Mouse (Mus musculus): Measurements from ENCODE around the gene Nfatc3. TPM values are rescaled to one million over a fixed set of nuclear protein-coding genes. Genes with fewer than 3 reads are reported as not detected.

Nfatc3 gene
- polyA plus RNA-seq, 1 experiment = 11.8 TPM

GRCm38 (mm10) chr8:106112041-106112440 lies 53.4 kb downstream of the Nfatc3 start:
- no peak overlapping the region for H3K4me2 ChIP-seq (ENCODE audit: low read depth)
- TF ChIP-seq USF1 (IDR thresholded peaks at IDR 0.05; ENCODE audit: low read depth) (no peak), CEBPB (IDR thresholded peaks at IDR 0.05; ENCODE audit: insufficient read depth, poor library complexity, severe bottlenecking) (no peak), POLR2AphosphoS2 (IDR thresholded peaks at IDR 0.05; ENCODE audit: insufficient read length, low read depth) (no peak), TCF3 (IDR thresholded peaks at IDR 0.05; ENCODE audit: insufficient read length, low read depth) (no peak), REST (IDR thresholded peaks at IDR 0.05; ENCODE audit: insufficient read depth, insufficient read length) (no peak), E2F4 (IDR thresholded peaks at IDR 0.05; ENCODE audit: insufficient read depth) (no peak), MYOD1 (IDR thresholded peaks at IDR 0.05; ENCODE audit: control insufficient read depth in 1 of 3, insufficient read length in 2 of 3, low read depth in 2 of 3) (no peak), MAX (IDR thresholded peaks at IDR 0.05; ENCODE audit: low read depth) (no peak)
- H3K79me2 ChIP-seq (ENCODE audit: control insufficient read depth, insufficient read depth) = peaks cover 1% of the 10 kb centered on the region
- no peak overlapping the region for H3ac ChIP-seq (ENCODE audit: control insufficient read depth, insufficient read length)
- no peaks in the 10 kb centered on the region for H3K27me3 ChIP-seq (ENCODE audit: control insufficient read depth, insufficient read depth, insufficient read length)
- no peak overlapping the region for H3K4me3 ChIP-seq
- H3K36me3 ChIP-seq (ENCODE audit: control insufficient read depth, insufficient read depth) = peaks cover 36% of the 10 kb centered on the region

GRCm38 (mm10) chr8:106112514-106112913 lies 53.9 kb downstream of the Nfatc3 start:
- peaks cover 35% of the 10 kb centered on the region for H3K36me3 ChIP-seq (ENCODE audit: control insufficient read depth, insufficient read depth)

GRCm38 (mm10) chr8:106115897-106116296 lies 57.3 kb downstream of the Nfatc3 start:
- no peaks in the 10 kb centered on the region for H3K79me2 ChIP-seq (ENCODE audit: control insufficient read depth, insufficient read depth)
- no peak overlapping the region for H3K4me2 ChIP-seq (ENCODE audit: low read depth)
- no peaks in the 10 kb centered on the region for H3K27me3 ChIP-seq (ENCODE audit: control insufficient read depth, insufficient read depth, insufficient read length)
- H3ac ChIP-seq (ENCODE audit: control insufficient read depth, insufficient read length) = no peak overlapping the region
- H3K4me3 ChIP-seq = no peak overlapping the region
- H3K36me3 ChIP-seq (ENCODE audit: control insufficient read depth, insufficient read depth) = peaks cover 22% of the 10 kb centered on the region
- TF ChIP-seq REST (IDR thresholded peaks at IDR 0.05; ENCODE audit: insufficient read depth, insufficient read length) (no peak), MYOD1 (IDR thresholded peaks at IDR 0.05; ENCODE audit: control insufficient read depth in 1 of 3, insufficient read length in 2 of 3, low read depth in 2 of 3) (no peak), SRF (IDR thresholded peaks at IDR 0.05; ENCODE audit: control insufficient read depth, insufficient read length, low read depth) (no peak), MAX (IDR thresholded peaks at IDR 0.05; ENCODE audit: low read depth) (no peak), CEBPB (IDR thresholded peaks at IDR 0.05; ENCODE audit: insufficient read depth, poor library complexity, severe bottlenecking) (no peak), MYOG (IDR thresholded peaks at IDR 0.05; ENCODE audit: control insufficient read depth in 1 of 3, insufficient read depth in 1 of 3, insufficient read length in 2 of 3, low read depth in 2 of 3) (no peak)

More at GRCm38 (mm10) chr8:106112514-106112913, 53.9 kb downstream of the Nfatc3 start:
- H3K4me3 ChIP-seq = no peak overlapping the region
- H3K79me2 ChIP-seq (ENCODE audit: control insufficient read depth, insufficient read depth) = no peaks in the 10 kb centered on the region
- H3K27me3 ChIP-seq (ENCODE audit: control insufficient read depth, insufficient read depth, insufficient read length) = no peaks in the 10 kb centered on the region
- TF ChIP-seq REST (IDR thresholded peaks at IDR 0.05; ENCODE audit: insufficient read depth, insufficient read length) (no peak), MYOD1 (IDR thresholded peaks at IDR 0.05; ENCODE audit: control insufficient read depth in 1 of 3, insufficient read length in 2 of 3, low read depth in 2 of 3) (peak in 2 of 3 experiments; percentile 80 to 81), MYOG (IDR thresholded peaks at IDR 0.05; ENCODE audit: control insufficient read depth in 1 of 3, insufficient read depth in 1 of 3, insufficient read length in 2 of 3, low read depth in 2 of 3) (peak; percentile 50 to 79 (median 61)), TCF3 (IDR thresholded peaks at IDR 0.05; ENCODE audit: insufficient read length, low read depth) (peak; percentile 66), POLR2AphosphoS2 (IDR thresholded peaks at IDR 0.05; ENCODE audit: insufficient read length, low read depth) (no peak), TCF12 (IDR thresholded peaks at IDR 0.05; ENCODE audit: insufficient read depth, poor library complexity, severe bottlenecking) (peak; percentile 31)
- H3K4me2 ChIP-seq (ENCODE audit: low read depth) = no peak overlapping the region
- H3ac ChIP-seq (ENCODE audit: control insufficient read depth, insufficient read length) = no peak overlapping the region

GRCm38 (mm10) chr8:106123443-106123842 lies 64.8 kb downstream of the Nfatc3 start:
- TF ChIP-seq MYOD1 (IDR thresholded peaks at IDR 0.05; ENCODE audit: control insufficient read depth in 1 of 3, insufficient read length in 2 of 3, low read depth in 2 of 3) (no peak), REST (IDR thresholded peaks at IDR 0.05; ENCODE audit: insufficient read depth, insufficient read length) (no peak), MYOG (IDR thresholded peaks at IDR 0.05; ENCODE audit: control insufficient read depth in 1 of 3, insufficient read depth in 1 of 3, insufficient read length in 2 of 3, low read depth in 2 of 3) (no peak), TCF3 (IDR thresholded peaks at IDR 0.05; ENCODE audit: insufficient read length, low read depth) (no peak), E2F4 (IDR thresholded peaks at IDR 0.05; ENCODE audit: insufficient read depth) (no peak), CEBPB (IDR thresholded peaks at IDR 0.05; ENCODE audit: insufficient read depth, poor library complexity, severe bottlenecking) (no peak)
- H3K4me2 ChIP-seq (ENCODE audit: low read depth) = no peak overlapping the region
- no peaks in the 10 kb centered on the region for H3K79me2 ChIP-seq (ENCODE audit: control insufficient read depth, insufficient read depth)
- no peaks in the 10 kb centered on the region for H3K27me3 ChIP-seq (ENCODE audit: control insufficient read depth, insufficient read depth, insufficient read length)
- H3K36me3 ChIP-seq (ENCODE audit: control insufficient read depth, insufficient read depth) = peaks cover 30% of the 10 kb centered on the region
- H3ac ChIP-seq (ENCODE audit: control insufficient read depth, insufficient read length) = no peak overlapping the region
- H3K4me3 ChIP-seq = no peak overlapping the region

- Histone ChIP-seq H3ac (ENCODE audit: control insufficient read depth, insufficient read length) (no peak overlapping the region), H3K4me3 (no peak overlapping the region), H3K27me3 (ENCODE audit: control insufficient read depth, insufficient read depth, insufficient read length) (no peaks in the 10 kb centered on the region), H3K79me2 (ENCODE audit: control insufficient read depth, insufficient read depth) (no peaks in the 10 kb centered on the region), H3K4me2 (ENCODE audit: low read depth) (no peak overlapping the region), H3K36me3 (ENCODE audit: control insufficient read depth, insufficient read depth) (peaks cover 37% of the 10 kb centered on the region)
- TF ChIP-seq TCF3 (IDR thresholded peaks at IDR 0.05; ENCODE audit: insufficient read length, low read depth) (no peak), REST (IDR thresholded peaks at IDR 0.05; ENCODE audit: insufficient read depth, insufficient read length) (no peak), TCF12 (IDR thresholded peaks at IDR 0.05; ENCODE audit: insufficient read depth, poor library complexity, severe bottlenecking) (no peak), MAX (IDR thresholded peaks at IDR 0.05; ENCODE audit: low read depth) (no peak), CEBPB (IDR thresholded peaks at IDR 0.05; ENCODE audit: insufficient read depth, poor library complexity, severe bottlenecking) (no peak), POLR2A (IDR thresholded peaks at IDR 0.05; ENCODE audit: insufficient read length, low read depth) (no peak), MYOD1 (IDR thresholded peaks at IDR 0.05; ENCODE audit: control insufficient read depth in 1 of 3, insufficient read length in 2 of 3, low read depth in 2 of 3) (no peak), POLR2AphosphoS2 (IDR thresholded peaks at IDR 0.05; ENCODE audit: insufficient read length, low read depth) (no peak), MYOG (IDR thresholded peaks at IDR 0.05; ENCODE audit: control insufficient read depth in 1 of 3, insufficient read depth in 1 of 3, insufficient read length in 2 of 3, low read depth in 2 of 3) (no peak), E2F4 (IDR thresholded peaks at IDR 0.05; ENCODE audit: insufficient read depth) (no peak), USF1 (IDR thresholded peaks at IDR 0.05; ENCODE audit: low read depth) (no peak), SRF (IDR thresholded peaks at IDR 0.05; ENCODE audit: control insufficient read depth, insufficient read length, low read depth) (no peak)
Observed at GRCm38 (mm10) chr8:106126055-106126454, 67.4 kb downstream of the Nfatc3 start.
